Mouse (Mus musculus): ENCODE data around the gene Clic1. TPM values are rescaled to one million over a fixed set of nuclear protein-coding genes. Genes with fewer than 3 reads are reported as not detected.

Clic1 gene
- polyA plus RNA-seq, 1 experiment from 2014 or later: 73.9 TPM

DNA sequence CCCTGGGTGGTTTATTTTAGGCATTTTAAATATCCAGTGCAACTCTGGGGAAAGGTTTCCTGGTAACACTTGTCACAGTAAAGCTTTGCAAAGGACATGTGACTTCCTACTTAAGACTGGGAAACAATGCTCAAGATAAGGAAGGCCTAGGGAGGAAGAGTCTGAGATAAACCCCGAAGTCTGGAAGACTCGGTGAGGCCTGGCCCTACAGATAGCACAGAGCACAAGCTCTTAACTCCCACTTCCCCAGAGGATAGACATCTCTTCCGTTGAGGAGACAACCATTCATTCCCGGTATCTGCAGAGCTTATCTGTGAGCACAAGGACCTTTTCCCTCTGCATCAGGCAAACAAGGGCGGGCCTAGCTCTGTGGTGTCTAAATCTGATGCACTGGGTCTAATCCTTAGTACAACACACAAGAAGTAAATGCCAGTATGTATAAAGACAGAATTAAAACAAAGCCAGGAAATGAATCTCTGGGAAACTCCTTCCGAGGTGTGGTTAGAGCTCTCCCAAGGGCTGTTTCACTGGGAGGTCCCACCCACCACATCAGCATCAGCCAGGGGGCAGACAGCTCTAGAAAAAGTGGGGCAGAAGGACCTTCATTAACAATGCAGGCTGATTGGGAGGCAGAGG, 27.8 kb upstream of the Clic1 start:
- Histone ChIP-seq H3K36me3 (replicated peaks; ENCODE audit: control insufficient read depth, insufficient read depth, low read depth, low read length) (no peaks in the 10 kb centered on the region), H3K4me2 (ENCODE audit: low read depth, low read length) (no peak overlapping the region), H3K4me3 (ENCODE audit: low read depth, low read length) (no peak overlapping the region), H3K9ac (replicated peaks; ENCODE audit: low read length) (no peak overlapping the region; the same call in 1 of the 2 replicates), H3K27ac (replicated peaks; ENCODE audit: low read depth, low read length) (no peak overlapping the region), H3K9me3 (replicated peaks; ENCODE audit: control insufficient read depth, low read length) (no peaks in the 10 kb centered on the region), H3K27me3 (ENCODE audit: control insufficient read depth, insufficient read depth, low read length) (no peaks in the 10 kb centered on the region), H3K4me1 (ENCODE audit: control insufficient read depth, insufficient read depth, low read length) (no peaks in the 10 kb centered on the region; the same call in none of the 2 replicates)
- 66% methylated on average over 6 of the region's 6 CpGs for WGBS
- ATAC-seq (replicated peaks; ENCODE audit: insufficient number of reproducible peaks, low FRiP score, low TSS enrichment, low read depth) (no peak), DNase-seq (ENCODE audit: low spot score) (no peak)

DNA sequence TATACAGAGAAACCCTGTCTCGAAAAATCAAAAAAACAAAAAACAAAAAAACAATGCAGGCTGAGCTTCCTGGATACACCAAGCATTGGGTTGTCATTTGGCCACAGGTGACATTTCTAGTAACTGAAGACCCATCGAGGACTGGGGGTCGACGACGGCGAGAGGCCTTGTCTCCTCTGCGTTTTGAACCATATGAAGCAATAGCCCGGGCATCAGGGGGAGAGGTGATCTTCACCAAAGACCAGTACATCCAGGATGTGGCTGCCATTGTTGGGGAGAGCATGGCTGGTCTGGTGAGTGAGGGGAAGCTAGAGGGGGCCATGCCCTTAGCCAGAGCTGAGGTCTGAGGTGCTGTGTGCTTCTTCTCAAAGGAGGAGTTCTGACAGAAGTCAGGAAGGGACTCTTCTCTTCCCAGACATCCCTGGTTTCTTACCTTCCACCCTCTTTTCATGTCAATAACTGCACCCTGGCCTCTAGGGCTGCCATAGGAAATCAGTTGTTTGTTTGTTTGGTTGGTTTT, 27.2 kb upstream of the Clic1 start:
- H3K4me2 ChIP-seq (ENCODE audit: low read depth, low read length): no peak overlapping the region
- H3K27me3 ChIP-seq (ENCODE audit: control insufficient read depth, insufficient read depth, low read length): no peaks in the 10 kb centered on the region
- H3K36me3 ChIP-seq (replicated peaks; ENCODE audit: control insufficient read depth, insufficient read depth, low read depth, low read length): no peaks in the 10 kb centered on the region
- no peak for DNase-seq (ENCODE audit: low spot score)
- ATAC-seq (replicated peaks; ENCODE audit: insufficient number of reproducible peaks, low FRiP score, low TSS enrichment, low read depth): no peak
- H3K9me3 ChIP-seq (replicated peaks; ENCODE audit: control insufficient read depth, low read length): no peaks in the 10 kb centered on the region
- H3K4me3 ChIP-seq (ENCODE audit: low read depth, low read length): no peak overlapping the region
- no peak overlapping the region for H3K9ac ChIP-seq (replicated peaks; ENCODE audit: low read length)
- H3K27ac ChIP-seq (replicated peaks; ENCODE audit: low read depth, low read length): no peak overlapping the region
- no peaks in the 10 kb centered on the region; the same call in none of the 2 replicates for H3K4me1 ChIP-seq (ENCODE audit: control insufficient read depth, insufficient read depth, low read length)
- 93% methylated on average over 8 of the region's 8 CpGs for WGBS

DNA sequence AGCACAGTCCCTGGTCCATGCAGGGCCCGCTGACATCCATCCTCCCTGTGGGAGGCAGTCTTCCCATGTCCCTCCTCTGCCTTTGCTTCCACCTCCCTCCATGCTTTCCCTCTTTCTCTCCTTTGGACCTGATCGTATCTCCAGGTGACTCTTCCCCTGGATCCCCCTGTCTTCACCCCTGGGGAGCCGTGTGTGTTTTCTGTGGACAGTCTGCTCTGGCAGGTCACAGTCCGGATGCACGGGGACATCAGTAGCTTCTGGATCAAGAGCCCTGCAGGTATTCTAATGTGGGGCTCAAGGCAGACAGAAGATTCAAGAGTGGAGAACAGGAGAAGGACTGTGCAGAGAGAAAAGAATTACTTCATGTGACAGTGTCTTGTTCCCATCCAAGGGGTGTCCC, 26.5 kb upstream of the Clic1 start:
- Histone ChIP-seq H3K9me3 (replicated peaks; ENCODE audit: control insufficient read depth, low read length) (no peaks in the 10 kb centered on the region), H3K4me3 (ENCODE audit: low read depth, low read length) (no peak overlapping the region), H3K4me1 (ENCODE audit: control insufficient read depth, insufficient read depth, low read length) (no peaks in the 10 kb centered on the region; the same call in none of the 2 replicates), H3K36me3 (replicated peaks; ENCODE audit: control insufficient read depth, insufficient read depth, low read depth, low read length) (no peaks in the 10 kb centered on the region), H3K4me2 (ENCODE audit: low read depth, low read length) (no peak overlapping the region), H3K27ac (replicated peaks; ENCODE audit: low read depth, low read length) (no peak overlapping the region), H3K27me3 (ENCODE audit: control insufficient read depth, insufficient read depth, low read length) (no peaks in the 10 kb centered on the region), H3K9ac (replicated peaks; ENCODE audit: low read length) (no peak overlapping the region)
- no peak for ATAC-seq (replicated peaks; ENCODE audit: insufficient number of reproducible peaks, low FRiP score, low TSS enrichment, low read depth)
- 87% methylated on average over 5 of the region's 5 CpGs for WGBS
- no peak for DNase-seq (ENCODE audit: low spot score)

- DNase-seq (ENCODE audit: low spot score): no peak
Observed at GRCm38 (mm10) chr17:35023756-35024155, 26.0 kb upstream of the Clic1 start.

GRCm38 (mm10) chr17:35024261-35024660, 25.5 kb upstream of the Clic1 start:
- 83% methylated on average over 12 of the region's 13 CpGs for WGBS
- Histone ChIP-seq H3K27ac (replicated peaks; ENCODE audit: low read depth, low read length) (no peak overlapping the region), H3K4me1 (ENCODE audit: control insufficient read depth, insufficient read depth, low read length) (no peaks in the 10 kb centered on the region; the same call in none of the 2 replicates), H3K36me3 (replicated peaks; ENCODE audit: control insufficient read depth, insufficient read depth, low read depth, low read length) (no peaks in the 10 kb centered on the region), H3K4me3 (ENCODE audit: low read depth, low read length) (no peak overlapping the region), H3K9me3 (replicated peaks; ENCODE audit: control insufficient read depth, low read length) (no peaks in the 10 kb centered on the region), H3K9ac (replicated peaks; ENCODE audit: low read length) (no peak overlapping the region), H3K4me2 (ENCODE audit: low read depth, low read length) (no peak overlapping the region), H3K27me3 (ENCODE audit: control insufficient read depth, insufficient read depth, low read length) (no peaks in the 10 kb centered on the region)
- no peak for ATAC-seq (replicated peaks; ENCODE audit: insufficient number of reproducible peaks, low FRiP score, low TSS enrichment, low read depth)
- no peak for DNase-seq (ENCODE audit: low spot score)

More at GRCm38 (mm10) chr17:35023756-35024155, 26.0 kb upstream of the Clic1 start:
- Histone ChIP-seq H3K27me3 (ENCODE audit: control insufficient read depth, insufficient read depth, low read length) (no peaks in the 10 kb centered on the region), H3K27ac (replicated peaks; ENCODE audit: low read depth, low read length) (no peak overlapping the region), H3K4me3 (ENCODE audit: low read depth, low read length) (no peak overlapping the region), H3K9me3 (replicated peaks; ENCODE audit: control insufficient read depth, low read length) (no peaks in the 10 kb centered on the region), H3K9ac (replicated peaks; ENCODE audit: low read length) (no peak overlapping the region), H3K36me3 (replicated peaks; ENCODE audit: control insufficient read depth, insufficient read depth, low read depth, low read length) (no peaks in the 10 kb centered on the region), H3K4me1 (ENCODE audit: control insufficient read depth, insufficient read depth, low read length) (no peaks in the 10 kb centered on the region; the same call in none of the 2 replicates), H3K4me2 (ENCODE audit: low read depth, low read length) (no peak overlapping the region)
- ATAC-seq (replicated peaks; ENCODE audit: insufficient number of reproducible peaks, low FRiP score, low TSS enrichment, low read depth): no peak
- WGBS: 59% methylated on average over 4 of the region's 4 CpGs

DNA sequence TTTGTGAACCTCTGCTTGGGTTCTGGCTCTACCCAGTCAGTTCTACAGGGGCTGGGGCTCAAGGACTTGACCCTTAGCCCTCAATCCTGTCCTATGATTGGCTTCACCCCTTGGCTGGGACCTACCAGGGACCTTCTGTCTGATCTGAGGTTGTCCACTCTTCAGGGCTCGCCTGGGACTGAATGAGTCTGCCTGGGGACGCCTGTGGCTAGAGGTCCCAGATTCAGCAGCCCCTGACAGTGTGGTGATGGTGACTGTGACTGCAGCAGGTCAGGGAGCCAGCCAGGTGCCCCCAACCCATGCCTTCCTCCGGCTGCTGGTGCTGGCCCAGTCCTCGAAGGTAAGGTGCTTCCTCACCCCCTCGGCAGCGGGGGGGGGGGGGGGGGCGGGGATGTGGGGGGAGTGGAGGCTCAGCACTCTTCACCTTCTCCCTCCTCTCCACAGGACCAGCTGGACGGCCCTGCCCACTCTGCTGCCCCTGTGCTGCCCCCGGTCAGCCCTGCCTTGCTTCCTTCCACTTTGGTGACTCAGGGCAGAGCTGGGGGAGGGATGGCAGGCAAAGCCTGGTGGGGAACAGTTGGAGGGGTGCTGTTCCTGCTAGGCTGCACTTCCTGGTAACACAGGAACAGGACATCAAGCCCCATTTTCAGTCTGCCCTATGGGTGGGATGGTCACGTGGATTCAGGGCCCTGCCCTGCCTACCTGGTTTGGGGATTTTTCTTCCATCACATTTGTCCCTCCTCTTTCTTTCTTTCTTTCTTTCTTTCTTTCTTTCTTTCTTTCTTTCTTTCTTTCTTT, 24.9 kb upstream of the Clic1 start:
- ATAC-seq (replicated peaks; ENCODE audit: insufficient number of reproducible peaks, low FRiP score, low TSS enrichment, low read depth) (no peak), DNase-seq (ENCODE audit: low spot score) (no peak)
- 55% methylated on average over 7 of the region's 10 CpGs for WGBS
- H3K4me3 ChIP-seq (ENCODE audit: low read depth, low read length): no peak overlapping the region
- peaks cover 3% of the 10 kb centered on the region for H3K4me1 ChIP-seq (ENCODE audit: control insufficient read depth, insufficient read depth, low read length)
- no peaks in the 10 kb centered on the region for H3K27me3 ChIP-seq (ENCODE audit: control insufficient read depth, insufficient read depth, low read length)
- no peaks in the 10 kb centered on the region for H3K9me3 ChIP-seq (replicated peaks; ENCODE audit: control insufficient read depth, low read length)
- no peaks in the 10 kb centered on the region for H3K36me3 ChIP-seq (replicated peaks; ENCODE audit: control insufficient read depth, insufficient read depth, low read depth, low read length)
- no peak overlapping the region for H3K4me2 ChIP-seq (ENCODE audit: low read depth, low read length)
- no peak overlapping the region for H3K9ac ChIP-seq (replicated peaks; ENCODE audit: low read length)
- H3K27ac ChIP-seq (replicated peaks; ENCODE audit: low read depth, low read length): no peak overlapping the region

DNA sequence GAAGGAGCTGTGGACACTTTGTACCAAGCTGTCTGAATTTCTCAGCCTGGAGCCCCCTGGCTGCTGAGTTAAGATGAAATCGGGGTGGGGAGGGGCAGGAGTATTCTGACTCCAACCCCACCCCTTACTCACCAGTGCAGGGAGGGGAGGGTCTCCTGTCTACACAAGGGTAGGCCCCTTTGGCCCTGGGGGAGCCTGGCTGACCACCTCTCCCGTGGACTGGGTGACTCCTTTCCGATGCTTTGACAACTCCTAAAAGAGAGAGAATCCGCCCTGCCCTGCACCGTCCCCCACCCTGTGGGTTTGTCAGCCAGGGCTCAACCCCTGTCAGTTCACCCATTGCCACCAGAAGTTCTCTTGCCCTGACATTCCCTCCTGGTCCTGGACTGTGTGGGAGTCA, 23.6 kb upstream of the Clic1 start:
- H3K9me3 ChIP-seq (replicated peaks; ENCODE audit: control insufficient read depth, low read length): no peaks in the 10 kb centered on the region
- no peaks in the 10 kb centered on the region for H3K36me3 ChIP-seq (replicated peaks; ENCODE audit: control insufficient read depth, insufficient read depth, low read depth, low read length)
- ATAC-seq (replicated peaks; ENCODE audit: insufficient number of reproducible peaks, low FRiP score, low TSS enrichment, low read depth) (no peak), DNase-seq (ENCODE audit: low spot score) (no peak)
- no peaks in the 10 kb centered on the region for H3K27me3 ChIP-seq (ENCODE audit: control insufficient read depth, insufficient read depth, low read length)
- no peak overlapping the region for H3K9ac ChIP-seq (replicated peaks; ENCODE audit: low read length)
- no peak overlapping the region for H3K4me3 ChIP-seq (ENCODE audit: low read depth, low read length)
- H3K4me1 ChIP-seq (ENCODE audit: control insufficient read depth, insufficient read depth, low read length): peaks cover 3% of the 10 kb centered on the region
- H3K27ac ChIP-seq (replicated peaks; ENCODE audit: low read depth, low read length): no peak overlapping the region
- WGBS: 76% methylated on average over 5 of the region's 5 CpGs
- no peak overlapping the region for H3K4me2 ChIP-seq (ENCODE audit: low read depth, low read length)

All from embryonic facial prominence, embryonic 11.5 days (tissue).